Mouse (Mus musculus): Measurements from ENCODE around the gene Dpagt1.

DNA sequence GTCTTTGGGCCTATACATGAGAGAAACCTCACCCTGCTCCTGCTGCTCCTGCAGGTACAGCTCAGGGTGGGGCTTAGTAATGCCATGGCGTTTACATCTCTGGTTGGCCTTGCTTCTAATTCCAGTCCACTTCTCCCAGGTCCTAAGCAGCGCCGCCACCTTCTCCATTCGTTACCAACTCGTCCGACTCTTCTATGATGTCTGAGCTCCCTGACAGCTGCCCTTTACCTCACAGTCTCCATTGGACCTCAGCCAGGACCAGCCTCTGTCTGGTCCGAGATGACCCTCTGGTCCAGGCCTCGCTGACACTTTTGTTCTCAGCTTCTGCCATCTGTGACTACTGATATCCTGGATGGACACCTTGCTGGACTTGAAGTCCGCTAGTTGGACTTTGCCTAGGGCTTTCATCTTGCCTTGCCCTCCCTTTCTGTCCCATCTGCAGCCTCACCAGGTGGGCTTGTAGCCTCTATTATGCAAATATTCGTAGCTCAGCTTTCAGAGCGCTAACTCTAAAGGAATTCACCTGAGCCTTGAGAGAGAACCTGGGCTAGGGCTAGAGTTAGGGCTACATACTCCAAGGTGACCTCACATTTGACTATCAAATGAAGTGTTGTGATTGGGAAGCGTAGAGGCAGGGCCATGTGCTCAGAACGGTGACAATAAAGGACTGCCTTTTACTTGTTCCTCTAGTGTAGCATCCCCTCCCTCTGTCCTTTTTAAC, 7.3 kb downstream of the Dpagt1 start:
- TF ChIP-seq CTCF (IDR thresholded peaks at IDR 0.05; ENCODE audit: low read depth, low read length) (no peak), POLR2A (IDR thresholded peaks at IDR 0.05; ENCODE audit: extremely low read depth, insufficient read depth, low read length) (no peak)

Data from liver, adult 2 months (tissue).